Mouse (Mus musculus): ENCODE data around the gene Xrcc6. TPM values are rescaled to one million over a fixed set of nuclear protein-coding genes. Genes with fewer than 3 reads are reported as not detected.

Xrcc6 gene
- polyA plus RNA-seq, 1 experiment from 2014 or later = 56.9 TPM

DNA sequence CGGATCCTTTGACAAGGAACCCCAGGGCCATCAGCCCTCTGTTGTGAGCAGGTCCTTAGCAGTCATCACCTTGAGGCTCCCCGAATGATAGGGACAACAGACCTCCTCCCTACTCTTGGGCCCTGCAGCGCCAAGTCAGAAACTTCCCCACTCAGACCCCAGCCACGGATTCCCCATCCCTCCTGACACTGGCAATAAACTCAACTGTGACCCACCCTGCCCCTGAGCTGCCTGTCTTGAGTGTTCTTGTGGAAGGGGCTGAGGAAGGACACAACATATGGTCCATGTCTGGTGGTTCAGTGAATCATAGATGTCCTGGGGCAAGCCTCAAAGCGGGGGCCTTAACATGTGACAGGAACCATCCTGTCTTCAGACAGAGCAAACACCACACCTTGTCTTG is 36.9 kb upstream of the Xrcc6 start:
- peaks cover 51% of the 10 kb centered on the region for H3K36me3 ChIP-seq (ENCODE audit: control insufficient read depth, insufficient read depth, low read length)
- WGBS = 93% methylated on average over 5 of the region's 5 CpGs
- no peak overlapping the region for H3K27ac ChIP-seq (ENCODE audit: low read depth, low read length)
- H3K9ac ChIP-seq (ENCODE audit: low read length) = no peak overlapping the region
- H3K4me2 ChIP-seq (ENCODE audit: low read length) = no peak overlapping the region
- no peaks in the 10 kb centered on the region for H3K9me3 ChIP-seq (replicated peaks; ENCODE audit: control insufficient read depth, low read length)
- no peak for DNase-seq (ENCODE audit: low spot score)
- no peak for ATAC-seq
- no peak overlapping the region for H3K4me3 ChIP-seq (ENCODE audit: low read depth, low read length)
- no peaks in the 10 kb centered on the region for H3K27me3 ChIP-seq (replicated peaks; ENCODE audit: control insufficient read depth, insufficient read depth, low read length)
- no peaks in the 10 kb centered on the region for H3K4me1 ChIP-seq (ENCODE audit: control insufficient read depth, insufficient read depth, low read length)

DNA sequence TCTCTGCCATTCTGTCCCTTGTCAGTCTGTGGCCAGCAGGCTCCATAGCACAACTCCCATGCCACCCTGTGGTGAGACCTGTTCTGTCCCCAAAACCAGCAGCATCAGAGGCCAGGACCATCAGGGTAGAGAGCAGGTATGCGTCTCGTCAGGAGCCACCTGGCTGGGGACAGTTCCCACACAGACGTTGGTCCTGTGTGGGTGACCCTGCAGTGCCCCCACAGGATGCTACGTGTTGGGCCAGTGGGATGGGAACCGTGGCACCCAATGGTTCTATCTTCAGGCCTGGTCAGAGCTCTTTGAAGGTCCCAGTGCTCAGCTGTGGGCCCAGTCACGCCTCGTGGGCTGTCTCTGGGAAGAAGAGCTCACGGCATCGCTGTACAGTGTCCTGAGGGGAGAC is 36.5 kb upstream of the Xrcc6 start:
- ATAC-seq (no peak), DNase-seq (ENCODE audit: low spot score) (no peak)
- H3K27me3 ChIP-seq (replicated peaks; ENCODE audit: control insufficient read depth, insufficient read depth, low read length) = no peaks in the 10 kb centered on the region
- no peaks in the 10 kb centered on the region for H3K9me3 ChIP-seq (replicated peaks; ENCODE audit: control insufficient read depth, low read length)
- H3K9ac ChIP-seq (ENCODE audit: low read length) = no peak overlapping the region
- no peak overlapping the region for H3K4me3 ChIP-seq (ENCODE audit: low read depth, low read length)
- H3K4me1 ChIP-seq (ENCODE audit: control insufficient read depth, insufficient read depth, low read length) = no peaks in the 10 kb centered on the region
- no peak overlapping the region for H3K4me2 ChIP-seq (ENCODE audit: low read length)
- H3K27ac ChIP-seq (ENCODE audit: low read depth, low read length) = no peak overlapping the region
- peaks cover 51% of the 10 kb centered on the region for H3K36me3 ChIP-seq (ENCODE audit: control insufficient read depth, insufficient read depth, low read length)
- 94% methylated on average over 9 of the region's 9 CpGs for WGBS

DNA sequence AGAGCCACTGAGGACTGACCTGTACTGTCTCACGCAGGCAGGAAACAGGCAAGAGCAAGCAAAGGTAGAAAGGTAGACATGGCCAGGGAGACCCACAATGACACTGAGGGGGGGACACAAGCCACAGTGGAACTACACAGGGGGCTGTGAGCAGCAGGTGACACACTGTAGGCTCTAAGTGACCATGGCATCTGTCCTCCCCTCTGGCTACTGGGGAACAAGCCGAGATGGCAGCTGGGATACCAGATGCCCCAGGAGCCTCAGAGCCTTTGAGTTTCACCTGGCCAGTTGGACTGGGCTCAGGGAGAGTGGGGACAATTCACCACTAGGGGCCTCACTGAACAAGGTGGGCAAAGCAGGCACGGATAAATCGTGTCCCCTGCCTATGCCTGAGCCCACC is 35.3 kb upstream of the Xrcc6 start:
- ATAC-seq (no peak), DNase-seq (ENCODE audit: low spot score) (no peak)
- 76% methylated on average over 4 of the region's 4 CpGs for WGBS
- no peaks in the 10 kb centered on the region for H3K9me3 ChIP-seq (replicated peaks; ENCODE audit: control insufficient read depth, low read length)
- peaks cover 51% of the 10 kb centered on the region for H3K36me3 ChIP-seq (ENCODE audit: control insufficient read depth, insufficient read depth, low read length)
- no peak overlapping the region for H3K4me2 ChIP-seq (ENCODE audit: low read length)
- H3K27ac ChIP-seq (ENCODE audit: low read depth, low read length) = no peak overlapping the region
- no peaks in the 10 kb centered on the region for H3K27me3 ChIP-seq (replicated peaks; ENCODE audit: control insufficient read depth, insufficient read depth, low read length)
- H3K4me3 ChIP-seq (ENCODE audit: low read depth, low read length) = no peak overlapping the region
- H3K4me1 ChIP-seq (ENCODE audit: control insufficient read depth, insufficient read depth, low read length) = no peaks in the 10 kb centered on the region
- H3K9ac ChIP-seq (ENCODE audit: low read length) = no peak overlapping the region

DNA sequence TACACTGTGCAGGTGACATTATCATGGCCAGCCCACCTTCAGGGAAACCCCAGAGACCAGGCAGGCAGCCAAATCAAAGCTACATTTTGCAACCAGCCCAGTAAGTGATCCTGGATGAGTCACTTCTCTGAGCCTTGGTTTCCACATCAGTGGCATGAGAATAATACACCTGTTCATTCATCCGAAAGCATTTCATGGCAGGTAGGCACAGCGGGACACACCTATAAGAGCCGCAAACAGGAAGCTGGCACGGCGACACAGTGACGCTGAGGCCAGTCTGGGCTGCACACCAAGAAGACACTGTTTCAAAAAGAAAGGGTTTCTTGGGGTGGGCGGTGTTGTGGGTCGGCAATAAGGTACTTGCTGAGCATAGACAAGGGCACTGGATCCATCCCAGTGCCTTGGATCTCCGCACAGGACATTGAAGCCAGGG is 33.5 kb upstream of the Xrcc6 start:
- Histone ChIP-seq H3K9ac (ENCODE audit: low read length) (no peak overlapping the region), H3K4me1 (ENCODE audit: control insufficient read depth, insufficient read depth, low read length) (no peaks in the 10 kb centered on the region), H3K27ac (ENCODE audit: low read depth, low read length) (no peak overlapping the region), H3K36me3 (ENCODE audit: control insufficient read depth, insufficient read depth, low read length) (peaks cover 49% of the 10 kb centered on the region), H3K4me2 (ENCODE audit: low read length) (no peak overlapping the region), H3K27me3 (replicated peaks; ENCODE audit: control insufficient read depth, insufficient read depth, low read length) (no peaks in the 10 kb centered on the region), H3K9me3 (replicated peaks; ENCODE audit: control insufficient read depth, low read length) (no peaks in the 10 kb centered on the region), H3K4me3 (ENCODE audit: low read depth, low read length) (no peak overlapping the region)
- DNase-seq (ENCODE audit: low spot score) = no peak
- 92% methylated on average over 9 of the region's 9 CpGs for WGBS
- ATAC-seq = no peak

DNA sequence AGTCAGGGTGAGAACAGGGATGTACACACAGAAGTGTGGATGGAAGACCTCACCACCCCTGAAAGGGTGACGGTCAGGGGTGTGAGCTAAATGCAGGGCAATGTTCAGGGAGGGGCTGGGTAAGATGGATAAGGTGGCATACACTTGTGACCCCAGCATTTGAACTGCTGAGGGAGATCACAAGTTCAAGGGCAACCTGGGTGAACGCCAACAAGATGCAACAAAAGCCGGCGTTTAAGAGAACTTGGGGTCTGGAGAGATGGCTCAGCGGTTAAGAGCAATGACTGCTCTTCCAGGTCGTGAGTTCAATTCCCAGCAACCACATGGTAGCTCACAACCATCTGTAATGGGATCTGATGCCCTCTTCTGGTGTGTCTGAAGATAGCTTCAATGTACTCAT is 32.9 kb upstream of the Xrcc6 start:
- Histone ChIP-seq H3K4me1 (ENCODE audit: control insufficient read depth, insufficient read depth, low read length) (no peaks in the 10 kb centered on the region), H3K4me3 (ENCODE audit: low read depth, low read length) (no peak overlapping the region), H3K9ac (ENCODE audit: low read length) (no peak overlapping the region), H3K27me3 (replicated peaks; ENCODE audit: control insufficient read depth, insufficient read depth, low read length) (no peaks in the 10 kb centered on the region), H3K36me3 (ENCODE audit: control insufficient read depth, insufficient read depth, low read length) (peaks cover 44% of the 10 kb centered on the region), H3K9me3 (replicated peaks; ENCODE audit: control insufficient read depth, low read length) (no peaks in the 10 kb centered on the region), H3K27ac (ENCODE audit: low read depth, low read length) (no peak overlapping the region), H3K4me2 (ENCODE audit: low read length) (no peak overlapping the region)
- ATAC-seq (no peak), DNase-seq (ENCODE audit: low spot score) (no peak)
- WGBS = 90% methylated on average over 6 of the region's 6 CpGs

DNA sequence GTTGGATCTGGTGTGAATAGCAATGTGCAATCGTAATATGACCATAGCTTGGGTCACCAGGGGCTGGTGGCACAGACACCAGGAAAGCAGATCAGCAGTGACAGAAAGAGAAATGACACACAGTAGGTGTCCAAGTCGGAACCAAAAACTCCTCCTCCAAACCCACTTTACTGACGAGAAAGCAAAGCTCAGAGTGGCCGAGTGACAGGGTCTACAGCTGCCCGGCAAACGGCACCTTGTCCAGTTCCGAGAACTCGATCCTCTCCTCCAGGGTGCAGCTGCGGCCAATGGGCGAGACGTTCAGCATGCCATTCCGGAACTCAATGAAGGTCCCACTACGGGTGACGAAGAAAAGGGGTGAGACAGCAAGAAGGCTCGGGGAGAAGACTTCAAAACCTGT is 32.2 kb upstream of the Xrcc6 start:
- no peaks in the 10 kb centered on the region for H3K9me3 ChIP-seq (replicated peaks; ENCODE audit: control insufficient read depth, low read length)
- no peak overlapping the region for H3K4me2 ChIP-seq (ENCODE audit: low read length)
- no peak overlapping the region for H3K4me3 ChIP-seq (ENCODE audit: low read depth, low read length)
- 94% methylated on average over 15 of the region's 15 CpGs for WGBS
- no peak overlapping the region for H3K27ac ChIP-seq (ENCODE audit: low read depth, low read length)
- no peaks in the 10 kb centered on the region for H3K4me1 ChIP-seq (ENCODE audit: control insufficient read depth, insufficient read depth, low read length)
- DNase-seq (ENCODE audit: low spot score) = no peak
- H3K9ac ChIP-seq (ENCODE audit: low read length) = no peak overlapping the region; the same call in 1 of the 2 replicates
- H3K36me3 ChIP-seq (ENCODE audit: control insufficient read depth, insufficient read depth, low read length) = peaks cover 37% of the 10 kb centered on the region
- ATAC-seq = no peak
- H3K27me3 ChIP-seq (replicated peaks; ENCODE audit: control insufficient read depth, insufficient read depth, low read length) = no peaks in the 10 kb centered on the region

DNA sequence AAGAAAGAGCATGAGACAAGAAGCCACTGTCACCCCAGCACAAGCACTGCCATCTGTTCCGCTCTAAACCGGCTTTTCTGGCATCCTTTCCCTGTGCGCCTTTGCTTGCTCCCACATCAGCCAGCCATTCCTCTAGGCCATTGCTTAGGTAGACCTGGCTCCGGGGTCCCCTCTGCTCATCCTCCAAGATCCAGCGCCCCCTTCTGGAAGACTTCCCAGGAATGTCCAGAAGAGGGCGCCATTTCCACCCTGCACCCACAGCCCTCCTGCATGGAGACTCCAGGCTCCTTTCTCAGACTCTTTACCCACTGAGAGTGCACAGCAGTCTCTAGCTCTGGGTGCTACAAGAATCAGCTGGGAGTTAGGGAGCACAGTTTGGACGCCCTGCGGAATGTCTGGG is 31.2 kb upstream of the Xrcc6 start:
- no peaks in the 10 kb centered on the region for H3K27me3 ChIP-seq (replicated peaks; ENCODE audit: control insufficient read depth, insufficient read depth, low read length)
- ATAC-seq = no peak
- 53% methylated on average over 8 of the region's 8 CpGs for WGBS
- DNase-seq (ENCODE audit: low spot score) = peak; percentile 51
- H3K9me3 ChIP-seq (replicated peaks; ENCODE audit: control insufficient read depth, low read length) = no peaks in the 10 kb centered on the region
- H3K27ac ChIP-seq (ENCODE audit: low read depth, low read length) = no peak overlapping the region
- no peak overlapping the region for H3K4me3 ChIP-seq (ENCODE audit: low read depth, low read length)
- H3K4me1 ChIP-seq (ENCODE audit: control insufficient read depth, insufficient read depth, low read length) = no peaks in the 10 kb centered on the region
- no peak overlapping the region for H3K9ac ChIP-seq (ENCODE audit: low read length)
- no peak overlapping the region for H3K4me2 ChIP-seq (ENCODE audit: low read length)
- H3K36me3 ChIP-seq (ENCODE audit: control insufficient read depth, insufficient read depth, low read length) = peaks cover 28% of the 10 kb centered on the region

DNA sequence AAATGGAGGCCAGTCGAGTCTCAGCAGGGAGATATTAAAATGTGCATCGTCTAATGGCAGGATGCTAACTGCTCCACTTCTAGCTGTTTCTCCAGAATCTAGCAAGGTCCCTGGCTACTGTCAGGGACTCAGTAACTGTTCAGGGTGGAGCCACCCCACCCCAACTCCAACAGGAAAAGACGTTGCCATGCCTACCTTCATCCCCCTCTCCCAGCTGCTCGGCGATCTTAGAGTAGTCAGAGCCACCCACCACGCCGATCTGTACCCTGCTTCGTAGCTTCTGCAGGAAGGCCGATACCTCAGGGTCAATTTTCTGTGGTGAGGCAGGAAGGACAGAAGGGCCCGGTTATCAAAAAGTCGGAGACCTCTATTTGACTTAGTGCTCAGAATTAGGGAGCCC is 30.0 kb upstream of the Xrcc6 start:
- Histone ChIP-seq H3K9me3 (replicated peaks; ENCODE audit: control insufficient read depth, low read length) (no peaks in the 10 kb centered on the region), H3K4me2 (ENCODE audit: low read length) (no peak overlapping the region), H3K4me1 (ENCODE audit: control insufficient read depth, insufficient read depth, low read length) (no peaks in the 10 kb centered on the region), H3K36me3 (ENCODE audit: control insufficient read depth, insufficient read depth, low read length) (peaks cover 17% of the 10 kb centered on the region), H3K27ac (ENCODE audit: low read depth, low read length) (no peak overlapping the region), H3K4me3 (ENCODE audit: low read depth, low read length) (no peak overlapping the region), H3K27me3 (replicated peaks; ENCODE audit: control insufficient read depth, insufficient read depth, low read length) (no peaks in the 10 kb centered on the region), H3K9ac (ENCODE audit: low read length) (no peak overlapping the region)
- no peak for DNase-seq (ENCODE audit: low spot score)
- ATAC-seq = no peak
- 87% methylated on average over 11 of the region's 11 CpGs for WGBS

DNA sequence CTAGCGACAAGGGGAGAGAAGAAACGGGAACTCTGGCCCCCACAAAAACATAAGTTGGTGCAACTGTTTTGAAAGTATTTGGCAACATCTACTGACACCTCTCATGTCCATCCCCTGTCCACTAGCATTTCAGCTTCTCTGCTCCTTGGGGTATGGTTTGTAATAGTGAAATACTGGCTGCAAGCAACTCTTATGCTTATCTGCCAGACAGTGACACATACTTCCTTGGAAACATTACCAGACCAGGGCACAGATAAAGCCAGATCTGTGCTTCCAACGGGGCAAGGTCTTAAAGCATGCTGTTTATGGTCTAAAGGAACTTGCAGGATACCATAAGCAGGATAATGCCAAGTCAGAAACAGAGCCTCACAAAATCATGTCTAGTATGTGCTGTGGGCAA is 28.7 kb upstream of the Xrcc6 start:
- Histone ChIP-seq H3K27me3 (replicated peaks; ENCODE audit: control insufficient read depth, insufficient read depth, low read length) (no peaks in the 10 kb centered on the region), H3K27ac (ENCODE audit: low read depth, low read length) (no peak overlapping the region), H3K4me3 (ENCODE audit: low read depth, low read length) (no peak overlapping the region), H3K9me3 (replicated peaks; ENCODE audit: control insufficient read depth, low read length) (no peaks in the 10 kb centered on the region), H3K36me3 (ENCODE audit: control insufficient read depth, insufficient read depth, low read length) (peaks cover 17% of the 10 kb centered on the region), H3K4me2 (ENCODE audit: low read length) (no peak overlapping the region), H3K4me1 (ENCODE audit: control insufficient read depth, insufficient read depth, low read length) (no peaks in the 10 kb centered on the region), H3K9ac (ENCODE audit: low read length) (no peak overlapping the region)
- DNase-seq (ENCODE audit: low spot score) (no peak), ATAC-seq (no peak)
- WGBS = 98% methylated on average over 3 of the region's 3 CpGs

Data from forebrain, embryonic 14.5 days (tissue).